Mouse (Mus musculus) liver, embryonic 13.5 days (tissue): ENCODE measurements around the gene Mroh3. TPM values are rescaled to one million over a fixed set of nuclear protein-coding genes. Genes with fewer than 3 reads are reported as not detected.

Source experiments
- ATAC-seq: fragments of 200-750 bp; cut with Nextera tagmentation; 2 replicates; pipeline ENCODE4 v1.8.0; 2017; ENCODE audit warnings: low read depth, mild to moderate bottlenecking, moderate number of reproducible peaks, moderate library complexity
- DNase-seq: peaks from one replicate; pipeline ENCODE4 v3.0.0; 2022
- H3K27ac ChIP-seq: fragments of 300-500 bp; sonication (generic); 2 replicates; pipeline ENCODE4 v1.5.1; 2015; ENCODE audit warnings: moderate library complexity, mild to moderate bottlenecking, inconsistent platforms
- H3K27me3 ChIP-seq: fragments of 300-500 bp; sonication (generic); 2 replicates; pipeline ENCODE4 v1.6.1; 2015; ENCODE audit warnings: mild to moderate bottlenecking, inconsistent platforms
- H3K36me3 ChIP-seq: fragments of 300-500 bp; sonication (generic); 2 replicates; pipeline ENCODE4 v1.6.1; 2015; ENCODE audit warnings: mild to moderate bottlenecking, inconsistent platforms
- H3K4me1 ChIP-seq: fragments of 300-500 bp; sonication (generic); replicated peaks from 2 replicates; pipeline ENCODE4 v1.6.1; 2015; ENCODE audit warnings: inconsistent platforms
- H3K4me2 ChIP-seq: fragments of 300-500 bp; sonication (generic); 2 replicates; pipeline ENCODE4 v1.6.1; 2015; ENCODE audit warnings: inconsistent platforms, mild to moderate bottlenecking, moderate library complexity
- H3K4me3 ChIP-seq: fragments of 300-500 bp; sonication (generic); replicated peaks from 2 replicates; pipeline ENCODE4 v1.5.1; 2015; ENCODE audit warnings: mild to moderate bottlenecking, inconsistent platforms
- H3K9ac ChIP-seq: fragments of 300-500 bp; sonication (generic); 2 replicates; pipeline ENCODE4 v1.6.1; 2015; ENCODE audit warnings: mild to moderate bottlenecking, inconsistent platforms
- H3K9me3 ChIP-seq: fragments of 300-500 bp; sonication (generic); replicated peaks from 2 replicates; pipeline ENCODE4 v1.6.1; 2016; ENCODE audit warnings: inconsistent platforms
- WGBS: fragments of 180-500 bp; shearing (Covaris S2); methylation state at CpG from one replicate; pipeline ENCODE4 v1.1.7; 2015; ENCODE audit not compliant: insufficient replicate concordance; 5-methylcytosine and 5-hydroxymethylcytosine counted together
- polyA plus RNA-seq: library from polyadenylated mRNA; unstranded; fragments of >200 nt; fragmentation: Nextera tagmentation; extraction: Ambion mirVana; gene quantifications from 2 replicates; pipeline ENCODE4 v1.2.1, GENCODE M21; 2015

The Mroh3 gene
- polyA plus RNA-seq, 1 experiment from 2014 or later: not detected

- no peaks in the 10 kb centered on the region; the same call in 1 of the 2 replicates for H3K36me3 ChIP-seq
- DNase-seq (no peak), ATAC-seq (no peak)
- H3K9me3 ChIP-seq: no peaks in the 10 kb centered on the region
- peak overlapping the region; percentile 75; the same call in 1 of the 2 replicates for H3K27ac ChIP-seq
- peaks cover 94% of the 10 kb centered on the region for H3K4me1 ChIP-seq
- no peak overlapping the region for H3K4me3 ChIP-seq
- no peak overlapping the region for H3K4me2 ChIP-seq
- H3K27me3 ChIP-seq: no peaks in the 10 kb centered on the region
- WGBS: 64% methylated on average over 2 of the region's 2 CpGs
- H3K9ac ChIP-seq: 0 out of 2 replicates have a peak overlapping the region, but pooled peaks have one; percentile 22
Measured at GRCm38 (mm10) chr1:136177085-136177484, 35.5 kb downstream of the Mroh3 start.

DNA sequence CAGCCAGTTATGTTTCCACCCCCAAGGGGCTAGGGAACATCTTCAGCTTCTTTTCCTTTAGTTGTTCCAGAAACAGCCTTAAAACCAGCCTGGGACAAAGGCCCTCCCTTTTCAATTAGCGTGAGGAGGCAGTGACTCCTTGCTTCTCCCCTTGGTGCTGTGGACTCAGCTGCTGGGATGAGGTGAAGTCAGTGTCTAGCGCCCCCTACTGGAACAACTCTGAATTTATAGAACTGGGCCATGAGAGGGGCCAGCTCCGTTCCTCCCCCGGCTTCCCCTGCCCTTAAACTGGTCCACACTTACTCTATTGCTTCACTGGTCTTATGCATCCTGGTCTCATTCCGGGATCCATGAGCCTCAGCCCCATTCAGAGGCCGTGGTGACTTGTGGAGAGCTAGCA lies 37.4 kb downstream of the Mroh3 start:
- Histone ChIP-seq H3K4me2 (peak overlapping the region; percentile 58; the same call in 1 of the 2 replicates), H3K27ac (no peak overlapping the region), H3K4me1 (peaks cover 78% of the 10 kb centered on the region), H3K9ac (peak overlapping the region; percentile 35; the same call in 1 of the 2 replicates), H3K4me3 (no peak overlapping the region), H3K27me3 (no peaks in the 10 kb centered on the region), H3K36me3 (peaks cover 6% of the 10 kb centered on the region; the same call in 1 of the 2 replicates), H3K9me3 (no peaks in the 10 kb centered on the region)
- ATAC-seq (no peak), DNase-seq (peak; percentile 58)
- 26% methylated on average over 6 of the region's 6 CpGs for WGBS

DNA sequence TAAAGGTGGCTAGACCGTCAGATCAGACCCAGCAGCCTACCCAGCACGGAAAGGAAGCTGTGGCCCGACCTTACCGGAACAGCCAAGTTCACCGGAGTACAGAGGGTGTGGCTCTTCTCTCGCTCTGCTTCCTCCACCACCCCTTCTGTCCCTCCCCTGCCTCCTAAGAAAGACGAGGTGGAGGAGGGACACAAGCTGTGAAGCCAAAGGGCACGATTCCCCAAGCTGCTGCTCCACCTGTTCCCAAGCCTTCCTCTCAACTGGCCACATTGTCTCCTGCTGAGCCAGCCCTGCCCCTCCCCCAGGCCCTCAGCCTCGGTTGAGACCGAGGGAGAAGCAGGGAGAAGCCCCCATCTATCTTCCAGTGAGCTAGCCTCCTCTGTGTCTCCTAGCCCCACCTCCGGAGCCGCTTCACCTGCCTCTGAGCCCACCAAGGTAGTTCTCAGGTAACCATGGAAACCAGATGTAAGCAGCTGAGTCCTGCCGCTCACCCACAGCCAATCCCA lies 38.5 kb downstream of the Mroh3 start:
- peak overlapping the region; percentile 55 for H3K9ac ChIP-seq
- DNase-seq (no peak), ATAC-seq (peak; percentile 48)
- H3K36me3 ChIP-seq: peaks cover 6% of the 10 kb centered on the region; the same call in 1 of the 2 replicates
- H3K4me3 ChIP-seq: peak overlapping the region; percentile 34
- peak overlapping the region; percentile 15; the same call in 1 of the 2 replicates for H3K27ac ChIP-seq
- H3K4me1 ChIP-seq: peaks cover 71% of the 10 kb centered on the region
- H3K9me3 ChIP-seq: no peaks in the 10 kb centered on the region
- 19% methylated on average over 13 of the region's 13 CpGs for WGBS
- peak overlapping the region; percentile 58 for H3K4me2 ChIP-seq
- no peaks in the 10 kb centered on the region for H3K27me3 ChIP-seq

DNA sequence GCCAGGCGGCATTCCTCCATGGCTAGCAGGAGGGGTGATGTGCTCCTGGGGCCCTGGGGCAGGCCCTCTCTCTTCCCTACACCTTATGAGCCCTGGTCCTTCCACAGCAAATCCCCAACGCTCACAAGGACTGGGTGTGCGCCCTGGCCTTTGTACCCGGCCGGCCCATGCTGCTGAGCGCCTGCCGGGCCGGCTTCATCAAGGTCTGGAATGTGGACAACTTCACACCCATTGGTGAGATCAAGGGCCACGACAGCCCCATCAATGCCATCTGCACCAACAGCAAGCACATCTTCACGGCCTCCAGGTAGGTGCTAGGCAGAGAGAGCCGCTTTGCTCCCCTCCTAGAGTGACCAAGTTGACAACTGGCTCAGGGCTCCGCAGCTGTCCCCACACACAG lies 39.9 kb downstream of the Mroh3 start:
- Histone ChIP-seq H3K4me3 (no peak overlapping the region), H3K27me3 (no peaks in the 10 kb centered on the region), H3K27ac (no peak overlapping the region), H3K4me2 (no peak overlapping the region), H3K9me3 (no peaks in the 10 kb centered on the region), H3K4me1 (peaks cover 57% of the 10 kb centered on the region), H3K9ac (no peak overlapping the region), H3K36me3 (peaks cover 6% of the 10 kb centered on the region; the same call in 1 of the 2 replicates)
- DNase-seq (no peak), ATAC-seq (no peak)
- WGBS: 84% methylated on average over 12 of the region's 12 CpGs

- Histone ChIP-seq H3K27ac (no peak overlapping the region), H3K36me3 (peaks cover 6% of the 10 kb centered on the region; the same call in 1 of the 2 replicates), H3K9me3 (no peaks in the 10 kb centered on the region), H3K4me2 (peak overlapping the region; percentile 21; the same call in 1 of the 2 replicates), H3K9ac (no peak overlapping the region), H3K27me3 (no peaks in the 10 kb centered on the region), H3K4me3 (no peak overlapping the region), H3K4me1 (peaks cover 34% of the 10 kb centered on the region)
- DNase-seq (peak; percentile 45), ATAC-seq (peak; percentile 67)
- 23% methylated on average over 5 of the region's 5 CpGs for WGBS
Measured at GRCm38 (mm10) chr1:136170109-136170508, 42.5 kb downstream of the Mroh3 start.

GRCm38 (mm10) chr1:136167657-136168056 lies 45.0 kb downstream of the Mroh3 start:
- H3K4me3 ChIP-seq: no peak overlapping the region
- 70% methylated on average over 8 of the region's 8 CpGs for WGBS
- H3K27me3 ChIP-seq: no peaks in the 10 kb centered on the region
- H3K27ac ChIP-seq: no peak overlapping the region
- no peak overlapping the region for H3K4me2 ChIP-seq
- H3K4me1 ChIP-seq: peaks cover 11% of the 10 kb centered on the region
- no peak for ATAC-seq
- H3K9me3 ChIP-seq: no peaks in the 10 kb centered on the region
- DNase-seq: no peak
- H3K36me3 ChIP-seq: peaks cover 6% of the 10 kb centered on the region; the same call in 1 of the 2 replicates
- H3K9ac ChIP-seq: no peak overlapping the region

DNA sequence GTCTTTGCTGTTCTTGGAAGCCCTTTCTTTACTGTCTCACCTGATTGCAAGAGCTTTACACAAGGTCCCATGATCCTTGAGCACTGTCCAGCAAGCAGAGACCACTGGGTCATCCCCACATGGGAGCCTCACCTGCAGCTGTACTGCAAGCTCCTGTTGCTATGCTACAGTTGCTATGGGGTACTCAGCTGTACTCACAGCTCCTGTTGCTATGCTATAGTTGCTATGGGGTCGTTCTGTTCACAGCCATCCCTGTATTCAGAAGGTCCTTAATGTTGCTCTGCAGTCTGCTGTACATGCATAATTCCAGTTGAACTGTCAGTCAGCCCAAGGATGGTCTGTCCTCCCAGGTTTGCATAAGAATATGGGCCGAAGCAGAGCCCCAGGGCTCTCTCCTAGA lies 47.2 kb downstream of the Mroh3 start:
- WGBS: 65% methylated on average over 2 of the region's 2 CpGs
- no peak overlapping the region for H3K4me3 ChIP-seq
- H3K36me3 ChIP-seq: no peaks in the 10 kb centered on the region; the same call in 1 of the 2 replicates

DNA sequence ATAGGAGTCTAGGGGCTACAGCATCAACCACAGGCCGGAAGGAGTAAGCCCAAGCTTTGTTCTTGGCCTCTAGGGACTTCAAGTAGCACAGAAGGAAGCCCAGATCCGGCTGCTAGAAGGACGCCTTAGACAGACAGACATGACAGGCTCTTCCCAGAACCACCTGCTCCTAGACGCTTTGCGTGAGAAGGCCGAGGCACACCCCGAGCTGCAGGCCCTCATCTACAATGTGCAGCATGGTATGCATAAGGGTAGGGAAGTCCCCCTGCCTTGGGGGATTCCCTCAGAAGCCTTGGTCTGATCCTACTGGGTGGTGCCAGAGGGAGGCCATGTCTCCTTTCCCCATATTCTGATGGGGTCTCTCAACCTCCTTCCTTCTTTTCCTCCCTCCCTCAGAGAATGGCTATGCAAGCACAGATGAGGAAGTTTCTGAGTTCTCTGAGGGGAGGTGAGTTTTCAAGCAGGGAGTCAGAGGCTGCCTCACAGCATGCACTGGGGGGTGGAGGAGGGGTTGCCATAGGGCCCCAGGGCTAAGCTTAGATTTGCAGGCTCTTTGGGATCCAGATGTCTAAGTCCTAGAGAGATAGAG lies 51.2 kb downstream of the Mroh3 start:
- no peaks in the 10 kb centered on the region for H3K9me3 ChIP-seq
- no peaks in the 10 kb centered on the region for H3K27me3 ChIP-seq
- H3K4me2 ChIP-seq: no peak overlapping the region
- no peak overlapping the region for H3K4me3 ChIP-seq
- DNase-seq: no peak
- no peak overlapping the region for H3K27ac ChIP-seq
- H3K36me3 ChIP-seq: peaks cover 16% of the 10 kb centered on the region
- no peak for ATAC-seq
- peaks cover 2% of the 10 kb centered on the region; the same call in 1 of the 2 replicates for H3K4me1 ChIP-seq
- no peak overlapping the region for H3K9ac ChIP-seq
- 87% methylated on average over 7 of the region's 7 CpGs for WGBS

More for the DNA sequence above, 47.2 kb downstream of the Mroh3 start:
- ATAC-seq: no peak
- H3K9ac ChIP-seq: no peak overlapping the region
- no peaks in the 10 kb centered on the region for H3K9me3 ChIP-seq
- H3K27me3 ChIP-seq: no peaks in the 10 kb centered on the region
- H3K4me2 ChIP-seq: no peak overlapping the region
- H3K4me1 ChIP-seq: peaks cover 6% of the 10 kb centered on the region; the same call in 1 of the 2 replicates
- no peak overlapping the region for H3K27ac ChIP-seq
- no peak for DNase-seq

GRCm38 (mm10) chr1:136160930-136161329 lies 51.7 kb downstream of the Mroh3 start:
- WGBS: 82% methylated on average over 6 of the region's 6 CpGs
- peaks cover 21% of the 10 kb centered on the region for H3K36me3 ChIP-seq
- H3K27ac ChIP-seq: no peak overlapping the region
- no peak overlapping the region for H3K4me3 ChIP-seq
- H3K27me3 ChIP-seq: no peaks in the 10 kb centered on the region
- H3K9ac ChIP-seq: no peak overlapping the region
- no peaks in the 10 kb centered on the region for H3K9me3 ChIP-seq
- H3K4me1 ChIP-seq: peaks cover under 1% of the 10 kb centered on the region; the same call in 1 of the 2 replicates
- no peak overlapping the region for H3K4me2 ChIP-seq
- no peak for DNase-seq
- no peak for ATAC-seq

DNA sequence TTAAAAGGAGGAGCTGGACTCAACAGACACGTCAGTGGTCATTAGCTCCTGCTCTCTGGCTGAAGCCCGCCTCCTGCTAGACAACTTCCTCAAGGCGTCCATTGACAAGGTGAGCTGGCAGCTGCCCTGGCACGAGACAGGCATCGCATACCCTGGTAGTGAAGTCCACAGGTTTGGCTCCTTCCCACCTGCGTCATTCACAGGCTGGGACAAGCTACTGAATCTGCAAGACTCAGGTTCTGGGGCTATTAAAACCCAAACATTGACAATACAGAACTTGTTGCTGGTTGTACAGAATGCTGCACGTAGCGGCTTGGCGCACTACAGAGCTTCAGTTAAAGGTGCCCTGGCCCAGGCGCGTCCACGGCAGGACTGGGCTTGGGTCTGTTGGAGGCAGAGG lies 52.3 kb downstream of the Mroh3 start:
- Histone ChIP-seq H3K9me3 (no peaks in the 10 kb centered on the region), H3K27me3 (no peaks in the 10 kb centered on the region), H3K9ac (no peak overlapping the region), H3K27ac (no peak overlapping the region), H3K4me1 (no peaks in the 10 kb centered on the region; the same call in 1 of the 2 replicates), H3K4me3 (no peak overlapping the region), H3K36me3 (peaks cover 23% of the 10 kb centered on the region), H3K4me2 (no peak overlapping the region)
- no peak for DNase-seq
- WGBS: 89% methylated on average over 12 of the region's 12 CpGs
- ATAC-seq: no peak

- H3K27me3 ChIP-seq: no peaks in the 10 kb centered on the region
- no peak overlapping the region for H3K4me2 ChIP-seq
- H3K4me1 ChIP-seq: no peaks in the 10 kb centered on the region; the same call in 1 of the 2 replicates
- H3K4me3 ChIP-seq: no peak overlapping the region
- no peaks in the 10 kb centered on the region for H3K9me3 ChIP-seq
- no peak overlapping the region for H3K27ac ChIP-seq
- H3K9ac ChIP-seq: no peak overlapping the region
- DNase-seq: no peak
- H3K36me3 ChIP-seq: peaks cover 23% of the 10 kb centered on the region
- 69% methylated on average over 12 of the region's 12 CpGs for whole genome bisulfite sequencing
- ATAC-seq: no peak
Measured at GRCm38 (mm10) chr1:136159830-136160229, 52.8 kb downstream of the Mroh3 start.
